Mouse (Mus musculus): ENCODE measurements around the gene Kcne1l. TPM values are rescaled to one million over a fixed set of nuclear protein-coding genes. Genes with fewer than 3 reads are reported as not detected.

The Kcne1l gene
- not detected for polyA plus RNA-seq (2017; shearing (Covaris generic))

DNA sequence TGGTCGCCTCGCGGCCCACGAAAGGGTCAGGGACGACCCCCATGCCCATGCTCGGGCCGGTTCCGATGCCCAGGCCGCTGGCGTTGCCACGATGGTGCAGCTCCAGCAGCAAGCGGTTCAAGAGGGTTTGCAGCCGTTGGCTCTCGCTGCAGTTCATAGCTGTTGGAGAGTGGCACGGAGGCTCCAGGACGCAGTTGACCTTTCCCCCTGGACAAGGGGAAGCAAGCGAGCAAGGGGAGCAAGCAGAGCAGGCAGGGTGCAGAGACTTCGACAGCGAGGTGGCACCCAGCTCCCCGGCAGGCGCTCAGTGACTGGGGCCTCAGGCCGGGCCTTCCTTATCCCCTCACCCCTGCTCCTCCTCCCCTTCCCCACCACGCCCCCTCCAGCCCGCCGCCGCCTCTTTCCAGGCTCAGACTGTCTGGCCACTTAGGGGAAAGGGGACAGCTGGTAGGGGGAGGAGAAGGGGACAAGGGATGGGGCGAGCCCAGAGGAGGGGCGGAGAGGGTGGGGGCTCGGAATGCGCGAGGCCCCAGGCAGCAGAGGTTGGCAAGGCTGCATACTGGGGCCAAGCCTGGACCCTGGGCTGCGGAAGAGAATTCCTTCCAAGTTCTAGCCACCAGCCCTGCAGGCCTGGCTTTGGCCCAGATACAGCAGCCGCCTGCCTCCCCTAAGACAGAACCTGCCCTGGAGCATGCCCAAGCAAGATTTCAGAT, at the start of gene Kcne1l:
Kcne1l (minus strand) TSS at position 426 of the 713 bp plus-strand sequence.

Other genes starting within 250 kb of the Kcne1l start
- not detected for gene Gucy2f, start 109.4 kb downstream of the Kcne1l start, polyA plus RNA-seq (2017; shearing (Covaris generic))
- 7.0 TPM for gene Nxt2, start 79.5 kb downstream of the Kcne1l start, polyA plus RNA-seq (2017; shearing (Covaris generic))
- gene Acsl4, start 84.2 kb upstream of the Kcne1l start, polyA plus RNA-seq (2017; shearing (Covaris generic)) = 29.7 TPM

Data from naive thymus-derived CD4-positive, alpha-beta T cell, adult 5 months (primary cell).